Mouse (Mus musculus): ENCODE results near the gene Hnrnpk.

The Hnrnpk gene

GRCm38 (mm10) chr13:58387948-58388347 lies 15.2 kb downstream of the Hnrnpk start:
- peak; percentile 61 for DNase-seq

GRCm38 (mm10) chr13:58385547-58385920 lies 17.6 kb downstream of the Hnrnpk start:
- no peak for DNase-seq

GRCm38 (mm10) chr13:58384779-58385546 lies 18.2 kb downstream of the Hnrnpk start, which contains the start of gene 2210016F16Rik:
Gene 2210016F16Rik, minus strand, starts transcription at chr13:58385225.
- DNase-seq = peak; percentile 59

- no peak for DNase-seq
These were observed 18.8 kb downstream of the Hnrnpk start for GRCm38 (mm10) chr13:58384371-58384770.

GRCm38 (mm10) chr13:58373153-58373470 lies 30.0 kb downstream of the Hnrnpk start:
- no peak for DNase-seq

- no peak for DNase-seq
These were observed 30.6 kb downstream of the Hnrnpk start for GRCm38 (mm10) chr13:58372278-58373152.

GRCm38 (mm10) chr13:58368835-58369234 lies 34.3 kb downstream of the Hnrnpk start:
- DNase-seq = no peak

- no peak for DNase-seq
These were observed 35.5 kb downstream of the Hnrnpk start for GRCm38 (mm10) chr13:58367641-58368040.

GRCm38 (mm10) chr13:58366373-58366772 lies 36.8 kb downstream of the Hnrnpk start:
- DNase-seq = no peak

GRCm38 (mm10) chr13:58365179-58365578 lies 38.0 kb downstream of the Hnrnpk start:
- peak; percentile 19 for DNase-seq

- peak; percentile 62 for DNase-seq
These were observed 38.6 kb downstream of the Hnrnpk start for GRCm38 (mm10) chr13:58364353-58365175.

- DNase-seq = no peak
These were observed 43.9 kb downstream of the Hnrnpk start for GRCm38 (mm10) chr13:58359304-58359653.

- DNase-seq = peak; percentile 84
These were observed 44.4 kb downstream of the Hnrnpk start, which contains the start of gene Kif27 for GRCm38 (mm10) chr13:58358629-58359303. Gene Kif27, minus strand, starts transcription at chr13:58359122.

GRCm38 (mm10) chr13:58352996-58353395 lies 50.1 kb downstream of the Hnrnpk start:
- DNase-seq = no peak

- no peak for DNase-seq
These were observed 52.5 kb downstream of the Hnrnpk start for GRCm38 (mm10) chr13:58350606-58351005.

- DNase-seq = no peak
These were observed 58.6 kb downstream of the Hnrnpk start for GRCm38 (mm10) chr13:58344505-58344904.

All from kidney, adult 11 months (tissue).